Mouse (Mus musculus): ENCODE measurements around the gene Ube2a.

GRCm38 (mm10) chrX:36929694-36930093 lies 56.0 kb downstream of the Ube2a start:
- no peak for TF ChIP-seq MYOD1 (IDR thresholded peaks at IDR 0.05; ENCODE audit: control insufficient read depth in 1 of 3, insufficient read length in 2 of 3, low read depth in 2 of 3)
- no peak for TF ChIP-seq POLR2A (IDR thresholded peaks at IDR 0.05; ENCODE audit: insufficient read length, low read depth)
- TF ChIP-seq TCF12 (IDR thresholded peaks at IDR 0.05; ENCODE audit: insufficient read depth, poor library complexity, severe bottlenecking): no peak
